9 mouse cellular contexts compared by ENCODE assay signal in the genomic region with DNA sequence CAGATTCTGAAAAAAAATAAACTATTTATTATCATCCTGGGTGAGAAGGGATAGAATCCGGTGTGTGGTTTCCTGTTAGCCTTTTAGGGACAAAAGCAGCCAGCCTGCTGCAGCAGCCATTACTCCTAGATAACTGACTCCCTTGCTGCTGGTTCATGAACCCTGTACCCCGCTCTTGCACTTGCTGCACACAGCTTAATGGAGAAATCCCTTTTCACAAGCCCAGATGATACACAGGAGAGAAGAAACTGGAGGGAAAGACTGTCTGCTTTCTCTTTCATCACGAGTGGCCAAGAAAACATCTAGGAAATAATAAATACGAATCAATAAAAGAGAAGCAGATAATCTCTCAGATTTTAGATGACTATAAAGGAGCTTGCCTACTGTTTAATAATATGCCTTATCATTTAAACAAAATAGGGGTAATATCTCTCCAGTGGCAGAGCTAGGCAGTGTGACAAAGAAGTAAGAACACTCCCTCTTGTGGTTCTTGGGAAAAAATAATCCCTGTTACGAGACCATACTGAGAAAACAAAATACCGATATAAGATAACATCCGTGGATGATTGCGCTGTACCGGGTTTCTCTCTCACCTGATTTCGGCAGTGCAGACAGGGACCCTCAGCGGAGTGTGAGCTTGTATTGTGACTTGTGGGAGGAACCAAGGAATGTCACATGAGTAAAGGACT.
DNase-seq lines count a peak whose midpoint lies in the region; ATAC-seq and TF ChIP-seq lines count a peak whose summit lies in the region.
"Had no signal": no experiment of that assay in that cellular context is flagged by ENCODE, and none has a peak within 500 bp of the region (broad histone marks: within the 10 kb centered on the region; RNA-seq: fewer than 3 reads in every experiment).

No protein-coding gene starts in this region.

- no peak for TF ChIP-seq POLR2A in MEL (IDR thresholded peaks at IDR 0.05; ENCODE audit: control insufficient read depth in 1 of 2, insufficient read depth in 1 of 2, low read depth in 1 of 2, low read length in 2 of 2, poor library complexity in 1 of 2)
- no peak for TF ChIP-seq POLR2A in cortical plate, adult 2 months (IDR thresholded peaks at IDR 0.05; ENCODE audit: extremely low read depth, insufficient read depth, low read length)

- 48% methylated on average over 11 of the region's 11 CpGs for WGBS in kidney, postnatal 0 days

- peak overlapping the region; percentile 23; the same call in 1 of the 2 replicates for H3K4me3 ChIP-seq in kidney, postnatal 0 days (replicated peaks; ENCODE audit: low read depth, low read length)
- H3K4me3 ChIP-seq in MEL (ENCODE audit: control insufficient read depth in 1 of 2, insufficient read depth in 1 of 2, low read depth in 2 of 2, low read length in 2 of 2), result peak overlapping the region; percentile 63 to 77
- H3K4me3 ChIP-seq in cortical plate, adult 2 months (ENCODE audit: insufficient read depth, low read length), result peak overlapping the region; percentile 57
- H3K4me3 ChIP-seq in megakaryocyte, embryonic 14.5 days (replicated peaks), result peak overlapping the region; percentile 88

- no peaks in the 10 kb centered on the region for H3K27me3 ChIP-seq in kidney, postnatal 0 days (ENCODE audit: insufficient read depth, low read length)
- H3K27me3 ChIP-seq in MEL (ENCODE audit: control insufficient read depth in 1 of 2, insufficient read depth in 2 of 2, low read length in 2 of 2), result no peaks in the 10 kb centered on the region
- H3K27me3 ChIP-seq in megakaryocyte, embryonic 14.5 days (replicated peaks), result no peaks in the 10 kb centered on the region

- no peaks in the 10 kb centered on the region for H3K36me3 ChIP-seq in kidney, postnatal 0 days (ENCODE audit: insufficient read depth, low read length)
- H3K36me3 ChIP-seq in MEL (ENCODE audit: control insufficient read depth in 1 of 2, insufficient read depth in 2 of 2, low read length in 2 of 2), result peaks cover 0 to 12% of the 10 kb centered on the region in 2 experiments; a peak in 2 of 4 replicates
- H3K36me3 ChIP-seq in megakaryocyte, embryonic 14.5 days (replicated peaks; ENCODE audit: low read length), result no peaks in the 10 kb centered on the region

- peak; percentile 69 for DNase-seq in kidney, postnatal 0 days (ENCODE audit: low spot score)
- DNase-seq in kidney, postnatal 14 days, result no peak
- DNase-seq in MEL (ENCODE audit: low read depth, low spot score), result peak; percentile 64
- no peak for DNase-seq in adrenal gland, postnatal 25 days
- DNase-seq in adrenal gland, adult 8-10 months, result no peak
- no peak for DNase-seq in gastrocnemius, postnatal 14 days
- DNase-seq: cerebellum, adult 18-20 months had no signal

- no peak for ATAC-seq in kidney, postnatal 0 days (replicated peaks; ENCODE audit: low FRiP score, low read depth)

- H3K9ac ChIP-seq in kidney, postnatal 0 days (ENCODE audit: low read depth, low read length), result 0 out of 2 replicates have a peak overlapping the region, but pooled peaks have one; percentile 9
- peak overlapping the region; percentile 21; the same call in 1 of the 2 replicates for H3K9ac ChIP-seq in MEL (ENCODE audit: control insufficient read depth, low read depth, low read length, poor library complexity, severe bottlenecking)

- no peaks in the 10 kb centered on the region for H3K9me3 ChIP-seq in kidney, postnatal 0 days (replicated peaks; ENCODE audit: low read length)
- no peaks in the 10 kb centered on the region for H3K9me3 ChIP-seq in MEL (replicated peaks; ENCODE audit: insufficient read depth, low read length)
- H3K9me3 ChIP-seq in megakaryocyte, embryonic 14.5 days, result peaks cover 4% of the 10 kb centered on the region

- peak; percentile 4 to 31; a peak in 1 of 4 replicates for TF ChIP-seq EP300 in MEL (IDR thresholded peaks at IDR 0.05; ENCODE audit: low read depth in 1 of 2, low read length in 2 of 2)

- H3K27ac ChIP-seq in kidney, postnatal 0 days, result no peak overlapping the region
- no peak overlapping the region for H3K27ac ChIP-seq in MEL (ENCODE audit: control insufficient read depth, low read depth, low read length)
- H3K27ac ChIP-seq in cortical plate, adult 2 months (ENCODE audit: insufficient read depth, low read length), result no peak overlapping the region

- intact Hi-C loops in gastrocnemius, postnatal 14 days (cut with DNase I; ENCODE audit: low total_unique reads), result no loop called here

- peak overlapping the region; percentile 55 for H3K4me2 ChIP-seq in kidney, postnatal 0 days (ENCODE audit: low read length)

- TF ChIP-seq CTCF in kidney, postnatal 0 days (IDR thresholded peaks at IDR 0.05; ENCODE audit: low read depth), result peak; percentile 68
- TF ChIP-seq CTCF in MEL (IDR thresholded peaks at IDR 0.05 in 2 of 3, conservative IDR thresholded peaks at IDR 0.05 in 1 of 3; ENCODE audit: control insufficient read depth in 1 of 3, insufficient read depth in 1 of 3, low read depth in 2 of 3, low read length in 3 of 3, poor library complexity in 1 of 3, severe bottlenecking in 1 of 3), result peak in 1 of 3 experiments; percentile 62; a peak in 2 of 6 replicates
- no peak for TF ChIP-seq CTCF in cortical plate, adult 2 months (IDR thresholded peaks at IDR 0.05; ENCODE audit: extremely low read depth, insufficient read depth, low read length)

- no peaks in the 10 kb centered on the region for H3K4me1 ChIP-seq in kidney, postnatal 0 days (replicated peaks; ENCODE audit: insufficient read depth, low read length)
- H3K4me1 ChIP-seq in MEL (ENCODE audit: control insufficient read depth in 1 of 2, insufficient read depth in 2 of 2, low read length in 2 of 2), result peaks cover 4 to 6% of the 10 kb centered on the region in 2 experiments
- H3K4me1 ChIP-seq in cortical plate, adult 2 months (ENCODE audit: control insufficient read depth, insufficient read depth, low read length), result no peaks in the 10 kb centered on the region; the same call in 1 of the 2 replicates
- H3K4me1 ChIP-seq in megakaryocyte, embryonic 14.5 days, result peaks cover 39% of the 10 kb centered on the region

- H3K79me2 ChIP-seq in MEL (ENCODE audit: control insufficient read depth, insufficient read depth, low read length, poor library complexity), result no peaks in the 10 kb centered on the region

- peak; percentile 73 for TF ChIP-seq RAD21 in MEL (IDR thresholded peaks at IDR 0.05; ENCODE audit: low read depth, low read length)

TF ChIP-seq in MEL, 35 proteins besides CTCF, POLR2A, EP300 and RAD21:
- TF ChIP-seq MAFK (IDR thresholded peaks at IDR 0.05; ENCODE audit: borderline replicate concordance, low read depth, low read length) (no peak), ZKSCAN1 (IDR thresholded peaks at IDR 0.05; ENCODE audit: low read depth, low read length) (no peak), TAL1 (IDR thresholded peaks at IDR 0.05; ENCODE audit: low read length) (no peak), BHLHE40 (IDR thresholded peaks at IDR 0.05; ENCODE audit: borderline replicate concordance, low read depth, low read length) (no peak), UBTF (IDR thresholded peaks at IDR 0.05; ENCODE audit: borderline replicate concordance, insufficient read depth, low read depth, low read length) (no peak), POLR2AphosphoS5 (IDR thresholded peaks at IDR 0.05; ENCODE audit: borderline replicate concordance, low read depth, low read length) (no peak), CHD2 (IDR thresholded peaks at IDR 0.05; ENCODE audit: low read length) (no peak), MEF2A (IDR thresholded peaks at IDR 0.05; ENCODE audit: extremely low read depth, insufficient replicate concordance, low read depth, low read length, poor library complexity, severe bottlenecking) (no peak), GATA1 (IDR thresholded peaks at IDR 0.05; ENCODE audit: low read depth, low read length) (peak; percentile 60), USF2 (IDR thresholded peaks at IDR 0.05; ENCODE audit: borderline replicate concordance in 1 of 2, insufficient read depth in 1 of 2, low read depth in 1 of 2, low read length in 2 of 2) (no peak), SIN3A (IDR thresholded peaks at IDR 0.05; ENCODE audit: low read length) (peak; percentile 44; the same call in 1 of the 2 replicates), MYB (IDR thresholded peaks at IDR 0.05; ENCODE audit: low read depth, low read length) (no peak), ZC3H11A (IDR thresholded peaks at IDR 0.05; ENCODE audit: low read depth, low read length) (peak; percentile 59), RCOR1 (IDR thresholded peaks at IDR 0.05; ENCODE audit: low read depth, low read length) (no peak), HCFC1 (IDR thresholded peaks at IDR 0.05; ENCODE audit: low read depth, low read length) (no peak), SMC3 (IDR thresholded peaks at IDR 0.05; ENCODE audit: low read depth, low read length) (peak; percentile 72), NELFE (IDR thresholded peaks at IDR 0.05; ENCODE audit: low read depth, low read length) (no peak), MAZ (IDR thresholded peaks at IDR 0.05; ENCODE audit: low read depth, low read length) (no peak), MYC (IDR thresholded peaks at IDR 0.05; ENCODE audit: low read depth, low read length) (no peak), TCF12 (IDR thresholded peaks at IDR 0.05; ENCODE audit: low read depth, low read length) (peak; percentile 22; the same call in 1 of the 2 replicates), NRF1 (IDR thresholded peaks at IDR 0.05; ENCODE audit: insufficient read depth, low read depth, low read length, poor library complexity, severe bottlenecking) (no peak), MAX (IDR thresholded peaks at IDR 0.05; ENCODE audit: low read length) (no peak), CHD1 (IDR thresholded peaks at IDR 0.05; ENCODE audit: low read depth, low read length) (no peak), ZMIZ1 (IDR thresholded peaks at IDR 0.05; ENCODE audit: low read depth, low read length) (no peak), GABPA (IDR thresholded peaks at IDR 0.05; ENCODE audit: low read depth, low read length) (no peak), ZNF384 (IDR thresholded peaks at IDR 0.05; ENCODE audit: low read depth, low read length) (no peak), E2F4 (IDR thresholded peaks at IDR 0.05; ENCODE audit: borderline replicate concordance, low read depth, low read length) (no peak), USF1 (IDR thresholded peaks at IDR 0.05; ENCODE audit: low read depth, low read length) (no peak), MXI1 (IDR thresholded peaks at IDR 0.05; ENCODE audit: low read depth, low read length) (no peak), ETS1 (IDR thresholded peaks at IDR 0.05; ENCODE audit: low read depth, low read length) (no peak), POLR2AphosphoS2 (IDR thresholded peaks at IDR 0.05; ENCODE audit: low read length) (no peak), TBP (IDR thresholded peaks at IDR 0.05; ENCODE audit: low read depth, low read length) (no peak), JUND (IDR thresholded peaks at IDR 0.05; ENCODE audit: low read depth, low read length) (no peak), ELF1 (IDR thresholded peaks at IDR 0.05; ENCODE audit: low read depth, low read length) (no peak), KAT2A (conservative IDR thresholded peaks at IDR 0.05; ENCODE audit: low read depth, low read length) (no peak)

Comparison
In these comparisons a context has a peak if more than half of its experiments do, and no peak if none do; other contexts are left out.
1. DNase-seq: peak in kidney, postnatal 0 days (single experiment) and MEL (single experiment); none in kidney, postnatal 14 days (single experiment), adrenal gland, postnatal 25 days (single experiment), adrenal gland, adult 8-10 months (single experiment) and gastrocnemius, postnatal 14 days (single experiment).
2. H3K4me3 ChIP-seq: peak in every context shown above with its lines; median percentile 88 in megakaryocyte, embryonic 14.5 days; 70 in MEL; 57 in cortical plate, adult 2 months; 23 in kidney, postnatal 0 days.